In genomic region chr13:52283456-52283855, GRCm38 (mm10) we compare ENCODE assay signal across 12 mouse cellular contexts.
DNase-seq lines count a peak whose midpoint lies in the region; ATAC-seq and TF ChIP-seq lines count a peak whose summit lies in the region.
"Had no signal": no experiment of that assay in that cellular context is flagged by ENCODE, and none has a peak within 500 bp of the region (broad histone marks: within the 10 kb centered on the region; RNA-seq: fewer than 3 reads in every experiment).

No protein-coding gene starts in this region.

- no peaks in the 10 kb centered on the region for H3K4me1 ChIP-seq in lung, postnatal 0 days (ENCODE audit: insufficient read depth, low read depth, low read length)
- 0 out of 2 replicates have a peak, but pooled peaks cover 2% of the 10 kb centered on the region for H3K4me1 ChIP-seq in forebrain, embryonic 15.5 days

- H3K9me3 ChIP-seq in lung, postnatal 0 days (ENCODE audit: low read length) = 0 out of 2 replicates have a peak, but pooled peaks cover 2% of the 10 kb centered on the region
- no peaks in the 10 kb centered on the region for H3K9me3 ChIP-seq in forebrain, embryonic 15.5 days

- no peak overlapping the region for H3K4me3 ChIP-seq in lung, postnatal 0 days (ENCODE audit: low read depth, low read length)
- no peak overlapping the region for H3K4me3 ChIP-seq in forebrain, embryonic 15.5 days

- ATAC-seq in lung, postnatal 0 days = peak; percentile 95
- ATAC-seq in forebrain, embryonic 15.5 days (replicated peaks) = no peak
- ATAC-seq: inflammation-experienced regulatory T-cells, adult 6 months had no signal

- WGBS in lung, postnatal 0 days = 38% methylated on average over 11 of the region's 11 CpGs
- 90% methylated on average over 11 of the region's 11 CpGs for WGBS in forebrain, embryonic 15.5 days

- intact Hi-C loops in heart, postnatal 25 days (cut with DNase I) = no loop called here

- DNase-seq in thymus, postnatal 14 days = peak; percentile 11
- DNase-seq in thymus, postnatal 10 days (ENCODE audit: low spot score in 2 of 2) = no peak
- peak; percentile 3 for DNase-seq in heart, postnatal 25 days (ENCODE audit: low spot score)
- DNase-seq in lung, postnatal 0 days (ENCODE audit: low spot score) = peak; percentile 69
- DNase-seq in yolk sac, embryonic 10.5 days (ENCODE audit: low spot score) = peak; percentile 42
- no peak for DNase-seq in urinary bladder, adult 2 months (ENCODE audit: low spot score)
- no peak for DNase-seq in cerebellum, adult 11-12 months
- DNase-seq: gastrocnemius, postnatal 36 days; midbrain, embryonic 14.5 days had no signal

- no peaks in the 10 kb centered on the region for H3K36me3 ChIP-seq in lung, postnatal 0 days (ENCODE audit: insufficient read depth, low read length)
- no peaks in the 10 kb centered on the region for H3K36me3 ChIP-seq in forebrain, embryonic 15.5 days

- TF ChIP-seq CTCF in lung, postnatal 0 days (IDR thresholded peaks at IDR 0.05) = no peak

- no peak overlapping the region for H3K4me2 ChIP-seq in lung, postnatal 0 days (replicated peaks; ENCODE audit: low read depth, low read length)
- H3K4me2 ChIP-seq in forebrain, embryonic 15.5 days (replicated peaks) = no peak overlapping the region

- no peak overlapping the region for H3K27ac ChIP-seq in lung, postnatal 0 days (ENCODE audit: low read length)
- H3K27ac ChIP-seq in forebrain, embryonic 15.5 days (replicated peaks) = no peak overlapping the region

- H3K9ac ChIP-seq in lung, postnatal 0 days (replicated peaks; ENCODE audit: low read depth) = no peak overlapping the region
- no peak overlapping the region for H3K9ac ChIP-seq in forebrain, embryonic 15.5 days (replicated peaks)

- peak; percentile 91 for TF ChIP-seq EP300 in lung, postnatal 0 days (IDR thresholded peaks at IDR 0.05)

- no peaks in the 10 kb centered on the region for H3K27me3 ChIP-seq in lung, postnatal 0 days (replicated peaks; ENCODE audit: insufficient read depth, low read length)
- no peaks in the 10 kb centered on the region for H3K27me3 ChIP-seq in forebrain, embryonic 15.5 days
- H3K27me3 ChIP-seq: CH12.LX had no signal

Comparison
In these comparisons a context has a peak if more than half of its experiments do, and no peak if none do; other contexts are left out.
1. DNase-seq: peak in thymus, postnatal 14 days (single experiment), heart, postnatal 25 days (single experiment), lung, postnatal 0 days (single experiment) and yolk sac, embryonic 10.5 days (single experiment); none in thymus, postnatal 10 days (0 of 2), urinary bladder, adult 2 months (single experiment) and cerebellum, adult 11-12 months (single experiment).